Mouse (Mus musculus) left cerebral cortex, adult 9 months (tissue): Measurements from ENCODE around the gene Cdc73.
"Not testable (repeated sequence)": the region's sequence is repeated elsewhere in the genome, so short reads cannot be mapped to it uniquely, and the experiment has no call there.

Source experiments
- DNase-seq, 2 experiments: peaks; one replicate each; pipeline ENCODE4 v3.0.0; 2022; ENCODE audit warnings: low spot score in 2 of 2

Gene Cdc73

DNA sequence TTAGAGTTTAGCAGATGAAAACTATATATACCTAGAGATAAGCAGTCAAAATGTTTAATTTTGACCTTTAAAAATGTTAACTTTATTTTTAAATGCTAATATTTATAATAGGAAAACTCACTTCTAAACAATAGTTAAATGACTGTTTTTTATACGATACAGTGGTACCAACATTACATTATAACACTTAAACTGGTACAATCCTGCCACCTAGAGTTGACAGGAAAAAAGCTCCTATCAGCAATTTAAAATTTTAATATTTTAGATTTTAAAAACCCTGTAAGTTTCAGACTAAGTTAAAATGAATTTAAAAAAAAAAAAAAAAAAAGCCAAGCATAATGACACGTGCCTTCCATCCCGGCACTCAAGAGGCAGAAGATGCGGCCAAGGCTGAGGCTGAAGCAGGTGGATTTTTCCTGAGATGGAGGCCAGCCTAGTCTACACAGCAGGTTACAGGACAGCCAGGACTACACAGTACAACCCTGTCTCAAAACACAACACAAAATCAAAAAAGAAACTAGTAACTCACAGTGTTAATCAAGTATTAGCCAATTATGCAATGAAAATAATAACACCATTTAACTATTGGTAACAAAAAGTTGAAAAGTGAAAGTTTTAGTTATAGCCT is 26.8 kb downstream of the Cdc73 start:
- no peak for DNase-seq

DNA sequence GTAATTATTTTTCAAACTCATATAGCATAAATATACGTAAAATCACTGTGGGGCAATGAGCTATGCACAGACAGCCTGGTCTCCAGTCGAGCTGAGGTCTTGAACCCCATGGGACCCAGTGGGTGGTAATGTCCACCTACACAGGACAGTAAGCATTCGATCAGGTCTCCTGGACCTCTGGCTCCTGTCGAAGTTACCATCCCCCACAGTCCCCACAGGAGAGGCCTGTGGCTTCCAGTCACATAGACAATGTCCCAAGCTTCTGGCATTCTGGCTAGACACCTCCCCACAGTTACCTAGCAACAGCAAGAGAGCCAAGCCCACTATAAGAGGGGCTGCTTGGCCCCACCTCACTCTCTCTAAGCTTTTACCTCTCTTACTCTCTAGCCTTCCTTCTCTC is 37.9 kb downstream of the Cdc73 start:
- DNase-seq: not testable (repeated sequence)

DNA sequence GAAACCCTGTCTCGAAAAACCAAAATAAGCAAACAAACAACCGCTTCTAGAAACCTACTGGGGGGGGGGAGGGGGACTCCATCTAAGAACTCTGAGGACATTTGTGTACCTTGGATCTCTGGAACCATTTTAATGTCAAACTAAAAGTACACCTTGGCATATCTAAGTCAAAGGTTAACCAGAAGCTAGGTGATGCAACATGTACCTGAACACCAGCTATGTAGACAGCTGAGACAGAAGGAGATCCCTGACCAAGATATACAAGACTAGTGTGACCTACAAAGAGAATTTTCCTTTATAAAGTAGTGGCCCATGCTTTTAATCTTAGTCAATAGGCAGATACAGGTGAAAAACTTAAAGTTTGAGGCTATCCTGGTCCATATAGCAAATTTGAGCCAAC is 39.5 kb downstream of the Cdc73 start:
- DNase-seq: no peak

DNA sequence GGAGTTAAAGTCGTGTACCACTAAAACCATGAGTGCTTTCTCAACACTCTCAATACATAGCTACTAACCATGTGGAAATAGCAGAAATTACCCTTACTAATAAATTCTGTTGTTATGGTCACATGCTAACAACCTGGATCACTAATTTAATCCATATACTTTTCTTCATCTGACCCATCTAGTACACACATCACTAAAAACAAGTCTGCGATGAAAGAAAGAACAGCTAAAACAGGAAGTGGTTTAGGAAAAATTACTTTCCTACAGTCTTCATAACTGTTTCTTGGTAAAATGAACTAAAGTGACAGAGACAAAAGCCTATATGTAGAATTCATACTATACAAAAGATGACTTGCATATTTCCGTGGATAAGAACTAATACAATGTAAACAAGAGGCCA is 49.0 kb downstream of the Cdc73 start:
- DNase-seq: no peak

DNA sequence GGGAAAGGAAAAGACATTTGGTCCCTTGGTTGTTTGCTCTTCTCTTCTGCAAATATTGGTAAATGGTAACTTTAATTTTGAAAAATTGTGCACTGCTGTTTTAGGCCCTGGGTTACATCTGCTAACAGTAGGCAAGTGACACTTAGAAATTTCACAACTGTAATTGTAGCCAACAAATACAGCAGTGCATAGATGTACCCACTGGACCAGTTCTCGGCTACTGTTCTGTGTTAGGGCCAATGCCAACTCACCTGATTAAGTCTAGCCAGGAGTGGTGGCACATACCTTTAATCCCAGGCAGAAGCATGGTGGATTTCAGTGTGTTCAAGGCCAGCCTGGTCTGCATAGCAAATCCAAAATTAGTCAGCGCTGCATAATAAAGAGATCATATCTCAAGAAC is 52.4 kb downstream of the Cdc73 start:
- no peak for DNase-seq

DNA sequence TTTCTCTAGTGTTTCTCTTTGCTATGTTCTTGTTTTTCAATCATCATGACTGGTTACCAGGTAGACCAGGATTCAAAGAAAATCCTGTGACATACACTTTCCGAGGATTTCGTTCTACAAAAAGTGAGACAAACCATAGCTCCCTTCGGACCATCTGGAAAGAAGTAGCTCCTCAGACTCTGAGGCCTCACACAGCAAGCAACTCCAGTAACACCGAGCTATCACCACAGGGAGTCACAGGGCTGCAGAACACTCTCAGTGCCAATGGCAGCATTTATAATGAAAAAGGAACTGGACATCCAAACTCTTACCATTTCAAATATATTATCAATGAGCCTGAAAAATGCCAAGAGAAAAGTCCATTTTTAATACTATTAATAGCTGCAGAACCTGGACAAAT is 56.5 kb downstream of the Cdc73 start:
- DNase-seq: no peak

DNA sequence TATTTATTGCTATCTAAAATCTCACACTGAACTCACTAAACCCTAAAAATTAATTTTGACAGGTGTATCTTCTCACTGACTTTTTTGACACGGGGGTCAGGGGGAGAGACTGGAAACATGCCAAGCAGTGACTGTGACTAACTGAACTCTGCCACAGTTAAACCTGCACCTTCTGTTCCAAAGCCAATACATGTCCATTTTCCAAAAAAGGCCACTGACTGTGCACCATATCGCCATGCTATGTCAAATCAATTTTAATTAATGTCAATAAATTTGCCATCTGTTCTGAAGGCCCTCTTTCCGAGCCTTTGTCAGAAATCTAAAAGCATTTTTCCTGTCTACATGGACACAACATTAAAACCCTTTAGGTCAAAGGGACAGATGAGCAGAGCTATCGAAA is 57.3 kb downstream of the Cdc73 start:
- DNase-seq: no peak

DNA sequence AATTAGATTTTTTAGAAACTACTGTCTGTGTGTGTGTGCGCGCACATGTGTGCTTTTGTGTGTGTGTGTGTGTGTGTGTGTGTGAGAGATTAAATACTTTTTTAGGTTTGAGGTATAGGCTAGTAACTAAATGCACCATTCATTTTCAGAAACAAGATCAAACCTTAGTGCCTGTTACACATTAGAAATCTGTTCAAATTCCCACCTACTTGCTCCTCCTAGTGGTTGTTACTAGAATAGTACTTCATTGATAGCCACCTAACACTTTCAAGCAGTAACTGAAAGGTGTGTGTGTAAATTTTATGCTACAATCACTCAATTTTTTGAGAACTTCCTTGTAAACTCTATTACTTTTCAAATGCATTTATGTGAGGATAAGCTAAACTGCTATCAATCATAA is 58.5 kb downstream of the Cdc73 start:
- DNase-seq: peak in 1 of 2 experiments; percentile 18

DNA sequence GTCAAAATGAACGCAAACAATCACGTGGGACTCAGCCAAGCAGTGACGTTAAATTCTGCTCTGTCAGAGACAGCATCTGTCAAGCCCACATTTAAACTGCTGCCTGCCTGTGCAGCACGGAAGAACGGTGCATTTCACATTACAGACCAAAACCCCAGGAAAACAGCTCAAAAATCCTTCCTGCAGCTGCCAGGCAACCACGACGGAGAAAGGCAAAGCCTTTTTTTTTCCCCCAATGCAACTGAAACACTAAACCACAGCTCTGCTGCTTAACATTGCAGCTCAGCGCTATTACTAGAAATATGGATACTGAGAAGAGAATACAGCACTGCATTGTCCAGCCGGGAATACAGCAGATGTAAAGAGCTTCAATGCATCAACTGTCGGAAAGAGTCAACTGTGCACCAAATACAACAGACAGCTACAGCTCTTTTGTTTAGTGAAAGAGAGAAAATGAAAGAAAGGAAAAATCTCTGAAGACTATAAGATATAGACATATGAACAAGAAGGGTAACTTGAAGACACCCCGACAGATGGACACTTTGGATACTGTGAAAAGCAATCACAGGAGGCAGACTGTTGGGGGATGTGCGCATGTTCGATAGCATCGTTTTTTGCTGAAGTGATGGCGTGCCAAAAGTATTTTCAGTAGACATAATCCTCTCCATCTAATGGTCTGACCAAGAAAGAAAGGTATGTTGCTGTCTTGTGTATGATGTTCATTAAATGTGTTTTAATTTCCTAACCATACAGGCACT is 61.9 kb downstream of the Cdc73 start, which contains the start of gene B3galt2:
B3galt2 (plus strand) TSS at position 15 of the 758 bp plus-strand sequence.
- DNase-seq: peak; percentile 54 to 78

DNA sequence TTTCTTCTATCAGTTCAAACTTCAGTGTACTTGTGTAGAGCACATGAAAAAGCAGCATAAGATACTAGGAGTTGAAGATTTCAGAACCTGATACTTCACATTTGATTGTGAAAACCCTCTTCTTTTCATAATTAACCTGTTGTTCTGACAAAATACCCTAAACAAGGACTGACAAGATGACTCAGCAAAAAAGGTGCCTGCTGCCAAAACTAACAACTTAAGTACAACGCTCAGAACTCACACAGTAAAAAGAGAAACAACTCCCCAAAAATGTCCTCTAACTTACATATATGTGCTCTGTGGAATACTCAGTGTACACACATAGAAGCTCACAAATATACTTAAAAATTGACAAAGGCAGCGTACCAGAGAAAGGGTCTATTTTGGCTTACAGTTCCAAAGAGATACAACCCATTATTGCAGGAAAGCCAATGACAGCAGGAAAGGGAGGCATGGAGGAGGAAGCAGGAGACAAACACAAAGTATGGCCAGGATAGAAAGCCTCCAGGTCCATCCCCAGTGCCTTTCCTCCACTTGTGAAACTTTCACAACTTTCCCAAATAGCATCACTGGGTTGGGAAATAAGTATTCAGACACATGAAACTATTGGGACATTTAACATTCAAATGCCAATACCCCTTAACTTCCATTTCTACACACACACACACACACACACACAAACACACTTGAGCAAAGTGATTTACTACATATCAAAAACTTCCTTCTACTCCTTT is 69.7 kb downstream of the Cdc73 start:
- DNase-seq: no peak

DNA sequence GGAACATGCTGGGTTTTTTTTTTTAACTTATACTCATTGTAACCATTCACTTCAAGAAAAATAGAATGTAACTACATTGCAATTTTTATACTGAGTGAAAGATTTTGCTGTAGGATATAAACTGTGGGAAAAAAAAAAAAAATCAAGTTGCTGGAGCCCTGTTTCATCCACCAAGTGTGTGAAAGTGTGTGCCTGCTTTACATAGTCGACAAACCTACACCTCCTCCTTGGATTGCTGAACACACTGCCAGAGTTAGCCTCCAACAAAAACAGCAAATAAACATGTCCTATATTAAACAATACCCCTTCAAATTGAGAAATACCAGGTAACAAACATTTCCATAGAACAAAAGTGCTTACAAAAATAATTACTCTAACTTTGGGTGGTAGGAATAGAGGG is 70.3 kb downstream of the Cdc73 start:
- no peak for DNase-seq

DNA sequence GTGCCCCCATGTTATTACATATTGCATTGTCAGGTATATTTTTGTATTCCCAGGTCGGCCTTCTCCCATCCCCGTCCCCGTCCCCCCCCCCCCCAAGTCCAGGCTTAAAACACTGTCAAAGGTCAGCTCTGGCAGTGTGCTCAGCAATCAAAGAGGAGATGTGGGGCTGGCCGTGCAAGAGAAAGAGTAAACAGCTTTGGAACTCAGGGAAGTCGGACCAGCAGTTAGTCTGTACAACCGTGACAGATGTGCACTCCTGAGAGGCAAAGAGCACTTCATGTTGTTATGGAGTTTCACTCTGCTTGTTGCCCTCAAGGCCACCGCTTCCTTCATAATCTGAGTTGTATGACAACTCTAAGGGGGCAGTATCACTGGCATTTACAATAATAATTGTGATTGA is 71.4 kb downstream of the Cdc73 start:
- DNase-seq: no peak

DNA sequence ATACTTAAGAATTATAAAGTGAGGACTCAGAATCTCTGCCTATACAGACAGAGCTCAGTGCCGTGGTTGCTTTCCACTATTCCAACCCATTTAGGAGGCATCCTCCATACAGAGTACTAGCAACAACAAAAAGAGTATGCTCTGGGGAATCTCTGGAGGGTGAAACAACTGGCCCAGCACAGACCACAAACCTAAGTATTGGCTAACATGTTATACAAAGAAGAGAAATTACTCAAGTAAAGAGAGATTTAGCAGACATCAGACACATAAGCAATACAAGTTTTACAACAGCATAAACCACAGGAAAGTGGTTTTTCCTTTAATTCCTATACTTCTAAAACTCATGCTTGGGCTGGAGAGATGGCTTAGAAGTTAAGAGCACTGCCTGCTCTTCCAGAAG is 80.1 kb downstream of the Cdc73 start:
- no peak for DNase-seq

DNA sequence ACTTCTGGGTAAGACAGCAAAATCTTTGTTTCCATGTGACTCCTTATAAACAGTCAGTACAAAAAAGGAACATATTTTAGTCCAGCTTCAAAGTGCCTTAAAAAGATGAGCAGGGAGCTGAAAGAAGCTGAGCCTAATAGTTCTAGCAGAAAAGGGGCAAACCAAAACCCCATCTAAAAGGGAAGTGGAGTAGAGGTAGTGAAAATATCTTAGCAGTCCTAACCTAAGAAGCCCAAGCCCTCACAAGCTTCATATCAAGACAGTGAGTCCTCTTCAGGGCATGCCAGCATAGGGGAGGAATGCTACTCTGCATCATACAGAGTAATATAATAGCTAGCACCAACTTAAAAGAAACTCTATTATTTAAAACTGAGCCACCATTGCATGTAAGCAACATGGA is 80.8 kb downstream of the Cdc73 start:
- DNase-seq: no peak

DNA sequence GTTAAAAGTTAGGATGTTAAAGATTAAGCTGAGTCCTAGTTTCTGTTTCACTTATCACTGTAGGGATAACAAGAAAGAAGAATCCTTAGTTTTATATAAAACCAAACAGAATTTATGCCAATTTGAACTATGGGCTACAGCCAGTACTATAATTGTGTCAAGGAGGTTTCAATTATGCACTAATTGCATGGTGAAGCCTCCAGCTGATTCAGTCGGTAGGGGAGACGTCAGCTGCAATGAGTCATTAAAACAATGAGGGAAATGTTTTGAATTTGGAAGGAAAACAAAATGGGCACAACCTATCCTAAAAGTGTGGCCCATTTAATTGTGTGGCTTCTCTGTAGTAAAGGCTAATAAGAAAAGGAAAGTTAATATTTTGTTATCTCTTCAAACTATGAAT is 82.9 kb downstream of the Cdc73 start:
- DNase-seq: no peak

DNA sequence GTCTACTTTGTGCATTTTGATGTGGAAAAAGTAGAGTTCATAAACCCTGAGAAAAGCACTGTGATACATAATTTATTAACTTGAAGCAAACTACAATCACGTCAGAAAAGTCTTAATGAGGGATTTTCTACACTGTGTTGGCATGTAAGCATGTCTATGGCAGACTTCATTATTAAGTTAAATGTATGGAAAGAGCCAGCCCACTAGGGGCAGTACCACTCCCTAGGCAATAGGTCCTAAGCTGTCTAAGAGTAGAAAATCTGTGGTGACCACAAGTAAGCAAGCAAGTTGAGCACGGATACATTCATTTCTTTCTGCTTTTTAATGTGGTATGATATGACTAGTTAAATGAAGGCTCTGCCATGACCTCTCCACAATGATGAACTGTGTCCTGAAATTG is 89.8 kb downstream of the Cdc73 start:
- no peak for DNase-seq

DNA sequence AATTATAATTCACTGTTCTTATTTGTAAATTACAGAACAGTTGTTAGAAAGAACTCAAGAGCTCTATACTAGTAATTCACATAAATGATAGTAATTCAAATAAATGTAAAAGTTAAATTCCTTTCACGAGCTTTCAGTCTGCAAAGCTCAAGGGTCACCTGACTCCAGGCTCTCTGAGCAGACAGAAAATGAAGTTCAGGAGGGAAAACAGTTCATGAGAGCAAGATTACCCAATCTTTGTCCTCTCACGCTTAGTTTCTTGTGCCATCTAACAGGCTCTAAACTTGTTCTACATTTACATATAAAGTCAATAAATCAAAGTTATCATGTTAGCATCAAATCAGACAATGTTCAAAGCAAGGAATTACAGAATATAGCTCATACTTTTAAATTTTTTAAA is 93.8 kb downstream of the Cdc73 start:
- no peak for DNase-seq

DNA sequence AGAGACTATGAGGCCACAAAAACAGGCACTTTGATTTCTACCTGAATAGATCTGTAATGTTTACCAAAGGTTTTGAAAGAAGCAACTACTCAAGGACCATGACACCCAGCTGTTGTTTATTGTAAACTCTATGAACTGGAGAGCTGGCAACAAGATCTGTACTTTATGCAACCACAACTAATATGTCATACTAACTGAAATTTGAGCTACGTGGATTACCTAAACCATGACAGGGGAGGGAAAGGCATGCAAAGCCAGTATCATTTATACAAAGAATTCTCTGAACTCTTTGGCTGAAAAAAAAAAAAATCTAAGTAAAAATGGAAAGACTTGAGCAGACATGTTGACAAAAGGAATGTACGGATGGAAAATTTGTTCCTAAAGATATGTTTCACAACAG is 105.8 kb downstream of the Cdc73 start:
- DNase-seq: no peak

DNA sequence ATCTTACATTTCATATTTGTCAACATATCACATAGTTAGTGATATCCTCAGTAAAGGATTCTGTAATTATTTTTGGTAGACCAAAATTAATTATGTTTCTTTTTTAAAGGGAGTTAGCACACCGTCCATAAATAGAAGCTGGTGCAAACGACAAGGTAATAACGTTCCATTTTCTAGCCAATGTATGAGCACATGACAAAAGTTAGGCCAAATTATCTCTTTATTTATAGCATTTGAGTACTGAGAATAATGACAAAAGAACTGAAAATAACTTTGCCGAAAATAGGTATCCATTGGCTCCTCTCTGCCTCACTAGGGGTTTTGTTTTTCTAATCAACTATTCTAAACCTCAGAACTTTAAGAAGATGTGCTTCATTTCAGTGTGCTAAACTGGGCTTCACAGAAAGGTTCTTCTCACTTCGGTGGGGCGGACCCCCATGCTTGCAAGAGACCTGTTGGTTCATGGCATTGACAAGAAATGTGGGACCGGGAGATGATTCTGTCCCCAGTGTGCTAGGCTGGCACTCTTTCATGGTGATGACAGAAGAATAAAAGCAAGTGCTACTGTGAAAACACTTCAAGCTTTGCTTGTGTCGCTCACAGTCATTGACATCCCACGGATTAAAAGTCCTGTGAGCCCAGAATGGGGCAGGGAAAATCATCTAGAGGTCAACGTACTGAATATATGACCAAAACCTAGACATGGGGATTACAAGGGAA is 125.7 kb downstream of the Cdc73 start:
- DNase-seq: no peak

DNA sequence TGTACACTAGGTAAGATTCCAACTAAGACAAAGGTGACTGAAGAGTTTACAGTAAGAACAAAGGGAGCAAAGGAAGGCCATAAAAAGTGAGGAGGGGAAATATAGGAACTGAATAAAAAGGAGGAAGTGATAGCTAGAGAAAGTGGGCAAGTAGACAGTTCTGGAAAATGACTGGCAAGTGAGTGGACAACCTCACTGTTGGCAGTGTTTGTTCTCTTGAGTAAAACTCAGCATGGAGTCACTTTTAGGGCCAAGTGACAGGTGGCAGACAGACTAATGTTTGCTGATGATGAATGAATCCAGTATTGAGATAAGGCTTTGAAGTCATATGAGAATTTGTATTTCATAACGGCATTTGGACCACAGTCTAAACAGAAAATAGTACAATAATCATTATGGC is 144.5 kb downstream of the Cdc73 start:
- DNase-seq: no peak

DNA sequence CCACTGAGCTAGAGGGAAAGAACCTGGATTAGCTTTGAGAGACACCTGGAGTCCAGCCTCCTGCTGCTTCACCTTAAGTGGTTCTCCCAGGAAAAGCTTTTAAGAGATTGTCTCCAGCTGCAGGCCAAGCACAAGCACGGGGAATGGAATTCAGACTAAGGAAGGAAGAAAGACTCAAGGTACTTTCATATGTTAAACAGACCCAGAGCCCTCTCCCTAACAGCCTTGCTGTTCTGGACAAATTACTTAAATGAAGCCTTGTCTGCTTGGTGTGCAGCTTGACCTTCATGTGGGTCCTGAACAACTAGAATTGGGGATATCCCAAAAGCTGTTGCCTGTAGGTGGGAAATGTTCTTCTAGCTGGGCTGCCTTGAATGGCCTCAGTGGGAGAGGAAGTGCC is 147.2 kb downstream of the Cdc73 start:
- DNase-seq: no peak

DNA sequence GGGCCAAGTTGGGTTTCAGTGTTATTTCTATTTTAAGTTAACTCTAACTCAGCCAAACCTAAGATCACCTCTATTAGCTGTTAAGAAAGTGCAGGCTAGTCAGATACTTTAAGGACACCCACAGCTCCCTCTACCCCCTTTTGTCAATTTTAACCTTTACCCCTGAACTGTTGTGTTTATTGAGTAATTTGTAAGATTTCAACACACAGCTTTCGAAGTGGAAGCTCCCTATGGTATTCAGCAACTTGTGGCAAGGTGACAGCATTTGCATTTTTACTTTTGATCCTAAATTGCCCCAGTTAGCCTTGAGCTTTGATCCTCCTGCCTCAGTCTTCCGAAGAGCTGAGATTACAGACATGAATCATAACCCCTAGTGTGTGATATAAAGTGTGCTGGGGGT is 148.1 kb downstream of the Cdc73 start:
- no peak for DNase-seq
